Mouse (Mus musculus) cerebellum, postnatal 14 days (tissue): ENCODE measurements around the gene Tekt5.
A peak's percentile ranks its signal among the peaks of the same experiment; 100 is the strongest.

Experiments
- DNase-seq, 2 experiments: peaks; one replicate each; pipeline ENCODE4 v3.0.0; 2021; ENCODE audit warnings: mixed read lengths in 2 of 2

Gene Tekt5

DNA sequence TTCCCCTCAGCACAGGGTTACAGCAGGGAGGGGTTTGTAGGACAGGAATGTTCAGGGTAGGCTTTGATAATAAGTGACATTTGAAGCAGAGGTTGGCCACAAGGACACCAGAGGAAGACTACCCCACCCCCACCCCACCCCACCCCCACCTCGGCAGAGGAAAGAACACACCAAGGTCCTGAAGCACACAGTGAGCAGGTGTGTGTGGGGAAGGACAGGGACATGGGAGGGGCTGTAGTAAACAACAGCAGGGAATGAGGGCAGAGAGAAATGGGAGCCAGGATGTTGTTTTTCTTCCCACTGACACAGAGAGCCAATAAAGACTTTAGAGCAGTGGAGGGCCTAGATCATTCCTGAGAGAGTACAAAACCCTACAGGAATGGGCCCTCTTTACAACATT is 18.0 kb downstream of the Tekt5 start:
- no peak for DNase-seq

DNA sequence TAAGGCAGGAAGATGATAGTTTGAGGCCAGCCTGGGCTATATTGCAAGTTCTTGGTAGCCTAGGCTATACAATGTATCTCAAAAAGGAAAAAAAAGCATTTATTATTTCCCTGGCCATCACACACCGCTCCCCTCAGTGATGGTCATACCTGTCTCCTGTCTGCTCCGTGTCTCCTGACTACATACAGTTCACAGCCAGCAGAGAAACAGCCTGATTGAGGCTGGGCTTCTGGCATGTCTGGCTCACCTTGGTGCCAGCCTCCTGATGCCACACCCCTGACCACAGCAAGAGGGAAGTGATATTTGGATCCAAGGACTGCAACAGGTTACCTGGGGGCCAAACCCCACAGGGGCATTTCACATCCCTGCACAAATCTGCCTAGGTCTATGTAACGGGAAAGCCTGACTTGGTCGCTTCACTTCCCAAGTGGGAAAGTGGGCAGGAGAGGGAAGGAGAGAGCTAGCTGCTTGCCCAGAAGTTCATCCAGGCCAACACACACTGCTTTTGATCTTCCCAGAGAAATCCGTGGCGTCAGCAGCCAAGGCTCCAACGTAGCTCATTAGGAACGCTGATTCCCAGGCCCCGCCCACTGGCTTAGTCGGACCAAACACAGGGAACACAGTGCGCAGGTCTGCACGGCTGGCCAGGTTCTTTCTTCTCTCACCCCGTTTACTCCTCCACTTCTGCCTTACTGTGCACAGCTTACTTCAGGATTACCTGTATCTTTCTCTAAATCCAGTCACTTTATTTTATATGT is 20.9 kb downstream of the Tekt5 start:
- peak; percentile 52 to 67 for DNase-seq

DNA sequence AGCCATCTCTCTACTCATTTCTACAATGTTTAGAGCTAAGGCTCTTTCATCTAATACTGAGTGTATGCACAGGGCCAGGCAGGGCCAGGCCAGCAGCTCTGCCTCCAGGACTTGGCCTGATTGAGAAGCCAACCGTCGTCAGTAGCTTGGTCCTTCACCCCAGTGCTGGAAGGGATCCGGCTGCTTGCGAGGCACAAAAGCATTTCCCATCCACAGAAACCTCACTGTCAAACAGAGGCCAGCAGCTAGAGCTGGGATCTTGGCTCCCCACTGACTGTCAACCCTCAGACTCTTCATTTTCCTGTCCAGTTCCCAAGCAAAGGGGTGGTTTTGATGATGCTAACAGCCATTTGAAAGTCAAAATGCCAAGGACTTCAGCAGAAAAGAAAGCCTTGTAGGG is 22.9 kb downstream of the Tekt5 start:
- DNase-seq = no peak

DNA sequence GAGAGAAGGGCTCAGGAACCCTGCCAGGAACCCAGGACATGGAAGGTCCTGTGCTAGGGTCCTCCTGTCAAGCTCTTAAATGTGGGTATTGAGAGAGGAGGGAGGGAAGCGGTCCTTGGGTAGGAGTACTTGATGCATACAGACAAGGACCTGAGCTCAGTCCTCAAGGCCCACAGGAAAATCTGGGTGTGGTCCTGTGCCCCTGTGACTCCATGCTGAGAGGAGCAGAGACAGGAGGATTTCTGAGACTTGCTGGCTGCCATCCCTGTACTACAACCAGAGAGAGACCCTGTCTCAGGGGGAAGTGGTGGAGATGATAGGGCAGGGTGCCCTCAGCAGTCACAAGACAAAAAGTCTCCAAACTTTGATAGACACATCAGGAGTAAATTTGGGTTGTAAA is 25.3 kb downstream of the Tekt5 start:
- DNase-seq = no peak

DNA sequence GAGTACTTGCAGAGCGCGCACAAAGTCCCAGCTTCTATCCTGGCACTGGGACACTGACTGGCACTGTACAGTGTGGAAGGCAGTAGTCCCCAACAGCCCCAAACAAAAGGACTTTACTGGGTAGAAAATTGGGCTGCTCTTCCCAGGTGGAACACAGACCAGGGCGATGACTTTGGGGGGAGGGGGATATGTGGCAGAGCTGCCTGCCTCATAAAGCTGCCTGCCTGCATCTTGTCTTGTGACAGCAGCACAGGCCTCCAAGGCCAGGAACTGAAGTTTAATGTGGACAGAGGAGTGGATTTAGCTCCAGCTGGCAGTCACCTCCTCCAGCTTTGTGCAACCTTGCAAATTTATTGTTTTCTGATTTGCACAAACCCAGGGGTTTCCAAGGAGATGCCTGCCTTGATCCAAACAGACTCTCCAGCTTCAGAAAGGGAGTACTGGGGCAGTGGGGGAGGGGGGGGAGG is 25.8 kb downstream of the Tekt5 start:
- DNase-seq = no peak

DNA sequence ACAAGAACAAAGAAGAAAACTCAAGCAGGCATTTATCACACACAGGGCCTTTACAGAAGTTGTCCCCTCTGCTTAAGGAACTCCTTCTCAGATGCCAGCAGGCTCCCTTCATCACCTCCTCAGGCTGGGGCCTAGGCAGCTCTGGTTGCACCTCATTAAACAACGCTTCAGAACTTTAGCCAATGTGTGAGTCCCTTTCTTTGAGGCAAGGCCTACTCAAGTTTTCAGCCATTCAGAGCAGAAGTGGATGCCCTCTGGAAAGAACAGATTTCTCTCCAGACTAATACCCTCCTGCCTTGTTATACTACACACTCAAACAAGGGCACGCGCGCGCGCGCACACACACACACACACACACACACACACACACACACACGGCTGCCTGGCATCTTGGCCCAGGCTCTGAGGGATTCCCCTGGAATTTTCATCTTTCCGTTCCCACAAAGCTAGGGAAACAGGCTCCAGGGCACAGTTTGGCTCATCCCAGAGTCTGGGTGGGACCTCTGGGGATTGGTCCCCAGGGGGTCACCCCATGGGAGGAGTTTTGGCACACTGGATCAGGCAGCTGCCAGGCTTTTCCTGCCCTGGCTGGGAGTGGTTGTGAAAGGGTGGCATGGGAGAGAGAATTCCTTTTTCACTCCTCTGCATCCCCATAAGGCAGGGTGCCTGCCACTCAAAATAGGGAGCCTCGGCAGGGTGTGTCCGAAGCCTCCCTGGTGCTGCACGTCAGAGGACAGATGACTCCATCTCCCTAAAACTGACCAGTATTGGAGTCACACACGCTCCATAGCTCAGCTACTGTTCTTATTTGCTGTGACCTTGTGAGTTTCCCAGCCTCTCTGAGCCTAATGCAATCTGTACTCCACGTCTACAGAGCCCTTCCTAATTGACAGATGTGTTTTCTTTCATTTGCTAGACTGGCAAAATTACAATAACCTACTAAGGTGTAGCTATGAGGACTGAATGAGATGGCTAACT is 28.8 kb downstream of the Tekt5 start:
- peak; percentile 13 to 47 for DNase-seq

DNA sequence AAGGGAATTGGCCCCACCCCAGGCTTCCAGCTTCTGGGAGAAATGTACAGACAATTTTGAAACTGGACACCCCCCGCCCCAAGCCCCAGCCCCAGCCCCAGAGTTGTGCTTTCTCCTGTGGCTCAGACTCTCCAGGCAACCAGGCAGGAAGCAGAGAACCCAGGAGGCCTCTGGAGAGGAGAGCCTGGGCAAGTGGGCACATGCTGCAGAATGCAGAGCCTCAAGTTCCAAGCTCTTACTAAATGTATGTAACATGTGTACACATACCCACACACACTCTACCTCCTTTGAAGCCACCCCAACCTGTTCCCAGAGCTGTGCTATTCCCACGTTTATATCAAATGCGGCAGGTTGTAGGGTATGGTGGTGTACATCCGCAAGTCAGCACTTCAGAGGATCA is 29.5 kb downstream of the Tekt5 start:
- no peak for DNase-seq

DNA sequence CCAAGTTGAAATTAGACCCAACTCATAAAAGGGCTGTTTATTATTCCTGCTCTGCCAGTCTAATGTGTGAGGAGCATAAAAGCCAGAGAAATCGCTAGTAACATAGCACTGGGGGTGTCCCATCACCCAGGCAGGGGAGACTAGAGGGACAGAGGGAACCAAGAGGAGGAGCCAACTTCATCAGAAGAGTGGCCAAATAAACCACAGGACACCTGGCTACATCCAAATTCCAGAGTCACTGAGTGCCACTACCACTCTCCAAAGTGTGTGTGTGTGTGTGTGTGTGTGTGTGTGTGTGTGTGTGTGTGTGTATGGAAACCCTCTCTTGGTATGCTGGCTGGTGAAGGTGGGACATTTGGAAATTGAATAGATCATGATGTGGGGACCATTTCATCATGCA is 32.2 kb downstream of the Tekt5 start:
- DNase-seq = peak; percentile 52 to 56

DNA sequence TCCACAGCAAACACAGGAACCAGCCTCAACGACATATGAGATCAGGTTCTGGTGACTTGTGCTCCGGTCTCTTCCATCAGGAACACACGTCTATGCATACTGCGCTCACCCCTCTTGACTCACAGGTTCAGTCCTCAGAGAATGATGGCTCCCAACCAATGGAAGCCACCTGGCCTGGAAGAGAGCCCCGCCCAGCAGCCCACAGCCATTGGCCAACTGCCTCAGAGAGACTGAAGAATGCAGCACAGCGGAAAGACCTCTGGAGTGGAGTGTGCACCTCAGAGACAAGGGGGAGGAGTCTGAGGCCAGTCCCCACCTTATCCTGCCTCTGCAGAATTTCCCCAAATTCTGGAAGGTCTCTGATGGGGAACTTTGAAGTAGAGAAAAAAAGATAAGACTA is 36.0 kb downstream of the Tekt5 start:
- DNase-seq = no peak

DNA sequence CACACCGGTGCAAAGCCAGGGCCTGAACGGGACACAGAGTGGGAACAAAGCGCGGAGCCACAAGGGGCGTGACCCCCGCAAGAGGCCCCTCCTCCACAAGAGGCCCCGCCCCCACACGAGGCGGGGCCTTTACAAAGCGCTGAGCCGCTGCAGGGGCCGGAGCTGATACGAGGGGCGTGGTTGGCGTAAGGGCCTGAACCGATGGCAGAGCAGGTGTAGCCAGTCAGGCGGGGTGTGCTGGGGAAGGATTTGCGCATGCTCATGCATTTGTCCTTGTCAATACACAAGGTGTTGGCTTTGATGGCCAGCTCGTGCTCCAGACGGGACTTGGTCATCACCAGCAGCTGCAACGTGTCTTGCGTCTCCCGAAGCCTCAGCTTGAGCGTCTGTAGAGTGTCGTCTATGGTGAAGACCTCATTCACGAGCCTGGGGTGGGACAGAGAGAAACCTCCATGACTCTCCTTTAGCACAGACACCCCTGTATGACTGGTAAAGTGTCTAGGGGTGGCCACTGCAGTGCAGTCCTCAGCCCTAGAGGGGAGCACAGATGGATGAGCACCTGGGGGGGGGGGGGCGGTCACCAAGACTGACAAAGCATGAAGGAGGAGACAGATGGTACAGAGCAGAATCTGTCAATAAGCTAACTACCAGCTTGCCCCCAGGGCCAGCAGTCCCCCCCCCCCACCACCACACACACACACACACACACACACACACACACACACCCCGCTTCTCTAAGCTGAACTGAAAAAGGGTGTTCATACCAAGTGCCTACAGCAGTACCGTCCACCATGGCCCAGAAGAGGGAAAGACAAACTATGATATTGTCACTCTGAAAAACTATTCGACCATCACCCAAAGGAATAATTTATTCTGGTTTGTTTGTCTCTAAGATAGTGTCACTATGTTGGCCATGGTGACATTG is 37.0 kb downstream of the Tekt5 start:
- DNase-seq = peak; percentile 40 to 51

DNA sequence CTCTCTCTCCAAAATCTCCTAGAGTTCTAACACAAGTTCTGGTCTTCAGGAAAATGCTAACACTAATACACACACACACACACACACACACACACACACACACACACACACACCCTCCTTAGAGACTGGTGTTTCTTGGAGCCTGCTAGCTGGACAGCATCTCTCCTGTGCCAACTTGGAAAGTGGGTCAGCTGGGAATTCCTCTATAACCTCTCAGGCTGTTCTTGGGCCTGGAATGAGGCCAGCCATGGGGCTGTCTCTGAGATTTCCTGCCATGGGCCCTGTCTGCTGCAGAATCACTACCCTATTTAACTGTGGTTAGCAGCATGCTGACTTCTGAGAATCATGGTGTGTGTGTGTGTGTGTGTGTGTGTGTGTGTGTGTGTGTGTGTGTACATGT is 40.3 kb downstream of the Tekt5 start:
- peak; percentile 67 to 72 for DNase-seq

DNA sequence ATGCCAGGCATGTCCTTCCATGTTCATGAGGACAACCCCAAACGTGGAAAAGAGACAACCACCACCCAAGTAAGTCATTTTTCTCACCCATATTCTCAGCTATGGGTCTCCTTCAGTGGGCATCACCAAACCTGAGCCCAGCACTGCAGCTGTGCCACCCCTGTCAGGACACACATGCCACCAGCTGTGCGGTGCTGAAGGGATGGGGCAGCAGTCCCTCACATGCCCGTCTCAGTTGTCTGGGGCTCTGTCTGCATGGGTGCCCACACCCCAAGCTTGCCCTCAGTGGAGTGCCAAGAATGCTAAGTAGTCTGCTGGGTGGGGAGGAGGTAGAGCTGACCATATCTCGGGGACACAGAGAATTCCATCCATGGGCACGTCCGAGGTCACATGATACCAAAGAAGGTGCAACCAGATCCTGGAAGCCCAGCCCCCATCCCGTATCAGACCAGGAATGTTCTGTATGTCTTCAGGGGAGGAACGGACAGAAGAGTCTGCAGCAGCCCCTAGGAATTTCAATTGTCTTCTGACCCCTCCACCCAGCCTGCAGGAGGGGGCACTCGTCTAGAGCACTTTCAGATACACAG is 44.1 kb downstream of the Tekt5 start:
- DNase-seq = no peak

DNA sequence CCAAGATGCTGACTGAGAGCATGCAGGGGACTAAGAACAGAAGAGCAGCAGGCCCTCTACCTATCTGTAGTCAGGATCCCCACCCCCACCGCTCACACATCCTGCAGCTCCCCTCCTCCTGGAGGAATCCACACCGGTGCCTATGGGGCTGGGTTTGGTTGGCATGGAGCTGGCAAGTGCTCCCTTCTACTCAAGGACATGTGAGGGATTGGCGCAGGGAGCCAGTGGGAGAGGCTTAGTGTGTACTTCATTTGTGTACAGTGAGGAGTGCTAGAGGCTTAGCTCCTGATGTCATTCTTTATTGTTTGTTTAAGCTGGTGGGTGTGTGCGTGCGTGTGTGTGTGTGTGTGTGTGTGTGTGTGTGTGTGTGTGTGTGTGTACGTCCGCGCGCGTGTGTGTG is 45.4 kb downstream of the Tekt5 start:
- no peak for DNase-seq

DNA sequence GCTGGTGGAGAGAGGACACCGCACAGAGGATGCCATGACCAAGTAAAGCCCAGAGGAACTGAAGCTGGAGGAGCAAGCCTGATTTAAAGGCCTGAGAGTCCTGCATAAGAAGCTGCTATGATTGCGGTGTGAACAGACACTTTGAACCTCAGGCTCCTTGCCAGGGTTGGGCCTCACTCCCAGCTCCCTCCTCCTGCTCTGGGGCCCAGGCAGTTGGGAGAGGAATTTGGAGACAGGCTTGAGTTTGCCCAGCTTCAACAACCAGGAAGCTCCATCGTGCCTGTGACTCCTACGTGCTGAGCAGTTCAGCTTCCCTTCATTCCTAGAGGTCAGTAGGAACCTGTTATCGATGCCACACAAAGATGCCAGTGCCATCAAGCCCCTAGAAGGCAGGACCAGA is 45.9 kb downstream of the Tekt5 start:
- peak in 1 of 2 experiments; percentile 29 for DNase-seq

DNA sequence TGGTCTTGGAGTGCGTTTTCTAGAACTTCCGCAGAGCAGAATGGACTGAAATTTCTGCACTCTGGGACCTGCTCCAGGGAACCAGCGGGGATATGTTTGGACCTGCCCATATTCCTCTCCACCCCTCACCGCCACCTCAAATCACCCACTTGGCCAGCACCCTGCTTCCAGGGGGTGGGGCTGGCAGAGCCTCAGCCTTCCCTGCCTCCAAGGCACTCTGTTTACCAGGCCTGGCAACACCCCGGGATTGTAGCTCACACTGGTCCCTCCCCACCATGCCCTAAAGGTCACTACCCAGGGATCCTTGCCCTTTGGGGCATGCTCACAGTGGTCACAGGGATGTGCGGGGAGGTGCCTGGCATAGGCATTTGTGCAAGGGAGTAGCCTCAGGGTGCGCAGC is 47.7 kb downstream of the Tekt5 start:
- DNase-seq = no peak

DNA sequence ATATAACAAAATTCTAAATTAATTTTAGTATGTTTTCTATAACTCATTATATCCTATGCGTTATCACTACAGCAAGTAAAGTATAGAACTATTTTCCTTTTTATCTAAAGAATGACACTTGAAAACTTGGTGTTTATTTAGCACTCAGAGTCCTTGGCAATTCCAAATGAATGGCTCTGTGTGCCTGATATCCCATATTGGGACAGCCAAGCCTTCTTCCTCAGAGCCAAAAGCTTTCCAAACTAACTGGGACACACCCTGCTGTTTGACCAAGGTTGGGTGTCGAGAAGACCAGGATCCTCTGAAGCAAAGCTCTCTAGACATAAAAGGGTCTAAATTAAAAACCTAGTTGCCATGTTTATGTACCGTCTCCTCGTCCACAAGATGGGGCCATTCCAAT is 54.2 kb downstream of the Tekt5 start:
- no peak for DNase-seq

DNA sequence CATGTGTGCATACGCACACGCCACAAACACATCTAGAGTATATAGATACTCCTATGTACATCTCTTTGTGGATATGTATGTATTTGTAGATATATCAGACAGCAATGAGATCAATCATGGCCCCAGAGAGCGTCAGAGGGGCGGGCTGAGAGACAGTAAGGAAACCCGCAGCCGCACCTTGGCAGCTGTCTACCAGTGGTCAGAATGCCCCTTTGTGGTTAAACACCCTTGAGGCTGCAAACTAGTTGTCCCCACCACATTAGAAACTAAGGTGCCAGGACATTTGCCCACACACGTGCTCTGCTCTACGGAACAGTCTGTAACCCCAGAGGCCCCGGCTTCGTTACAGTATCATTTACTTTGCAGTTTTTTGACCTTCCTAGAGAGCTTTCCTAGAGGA is 55.4 kb downstream of the Tekt5 start:
- DNase-seq = no peak

DNA sequence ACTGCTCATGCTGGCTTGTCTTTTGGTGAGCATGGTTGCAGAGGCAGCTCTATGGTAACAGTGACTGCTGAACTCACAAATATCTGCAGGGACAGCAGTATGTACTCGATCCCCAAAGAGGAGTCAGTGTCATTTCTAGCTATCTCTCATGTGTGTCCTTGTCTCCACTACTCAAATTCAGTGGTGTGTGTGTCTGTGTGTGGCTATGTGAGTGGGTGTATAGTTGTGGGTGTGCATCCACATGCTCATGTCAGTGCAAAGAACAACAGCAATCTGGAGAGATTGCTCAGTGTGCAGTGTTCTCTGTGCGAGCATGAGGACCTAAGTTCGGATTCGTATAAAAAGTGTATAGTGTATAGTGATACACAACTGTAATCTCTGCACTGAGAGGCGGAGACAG is 56.7 kb downstream of the Tekt5 start:
- no peak for DNase-seq

DNA sequence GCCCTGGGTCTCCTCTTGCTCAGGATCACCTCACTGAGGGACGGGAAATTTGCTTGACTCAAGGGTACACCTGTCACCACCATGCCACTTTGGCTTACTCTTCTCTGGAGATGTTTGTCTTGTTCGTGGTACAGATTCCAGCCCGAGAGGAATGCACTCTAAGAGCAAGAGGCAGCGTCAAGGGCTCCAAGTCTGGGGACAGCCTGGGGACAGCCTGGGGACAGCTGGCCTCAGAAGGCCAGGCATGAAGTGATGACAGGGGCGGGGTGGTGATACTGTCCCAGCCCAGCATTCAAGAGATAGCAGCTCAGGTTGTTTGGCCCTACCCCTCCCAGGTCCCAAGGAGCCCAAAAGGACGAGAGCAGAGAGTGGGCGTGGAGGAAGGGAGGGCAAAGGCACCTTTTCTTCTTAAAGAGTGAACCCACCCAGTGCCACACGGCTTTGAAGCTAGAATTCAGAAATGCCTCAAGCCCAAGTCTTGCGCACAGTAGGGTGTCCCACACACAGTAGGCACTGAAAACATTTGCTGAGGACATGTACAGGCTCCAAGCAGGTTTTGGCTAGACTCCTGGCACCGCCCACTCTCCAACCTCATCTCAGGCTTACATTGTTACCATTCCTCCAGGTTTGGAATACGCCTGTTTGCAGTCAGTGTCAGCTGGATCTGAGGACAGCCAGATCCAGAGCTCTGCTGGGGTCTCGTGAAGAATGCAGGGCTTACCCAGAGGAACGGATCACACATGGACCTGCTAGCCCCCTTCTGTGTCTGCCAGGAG is 57.7 kb downstream of the Tekt5 start:
- DNase-seq = no peak

DNA sequence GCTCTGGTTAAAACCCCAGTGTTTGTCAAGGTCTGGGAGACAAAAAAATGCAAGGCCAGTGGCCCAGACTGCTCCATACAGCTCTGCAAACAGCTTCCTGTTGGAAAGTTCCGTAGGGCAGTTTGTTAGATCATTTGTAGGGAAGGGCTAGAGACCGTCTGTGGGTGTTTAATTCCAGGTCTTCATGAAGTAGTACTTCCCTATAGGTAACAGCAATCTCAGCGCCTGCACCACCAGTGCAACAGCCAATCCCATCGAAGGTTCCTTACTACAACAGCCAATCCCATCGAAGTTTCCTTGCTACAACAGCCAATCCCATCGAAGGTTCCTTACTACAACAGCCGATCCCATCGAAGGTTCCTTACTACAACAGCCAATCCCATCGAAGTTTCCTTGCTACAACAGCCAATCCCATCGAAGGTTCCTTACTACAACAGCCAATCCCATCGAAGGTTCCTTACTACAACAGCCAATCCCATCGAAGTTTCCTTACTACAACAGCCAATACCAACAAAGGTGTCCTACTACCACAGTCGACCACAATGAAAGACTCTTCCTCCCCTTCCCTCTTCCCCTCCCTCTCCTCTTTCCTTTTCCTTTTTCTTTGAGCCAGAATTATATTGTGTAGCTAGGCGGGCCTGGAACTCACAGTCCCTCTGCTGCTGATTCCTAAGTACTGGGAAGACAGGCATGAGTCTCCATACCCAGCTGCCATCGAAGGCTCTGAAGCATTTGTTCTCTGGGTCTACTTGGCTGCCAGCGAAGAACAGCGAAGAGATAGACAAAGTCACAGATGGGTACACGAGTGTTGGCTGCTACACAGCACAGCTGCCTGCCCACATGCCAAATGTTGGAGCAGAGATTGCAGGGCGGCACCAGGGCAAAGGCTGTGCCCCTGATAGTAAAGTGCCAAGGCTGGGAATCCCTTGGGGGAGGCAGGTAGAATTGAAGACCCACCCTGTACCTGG is 58.6 kb downstream of the Tekt5 start:
- DNase-seq = no peak
